Mouse (Mus musculus) bone marrow, adult 2 months (tissue): Measurements from ENCODE around the gene Ankrd63. TPM values are rescaled to one million over a fixed set of nuclear protein-coding genes. Genes with fewer than 3 reads are reported as not detected.

ENCODE experiments used
- H3K27ac ChIP-seq: fragments of 200-500 bp; 2 replicates; pipeline ENCODE4 v1.5.1; 2012; ENCODE audit warnings: low read depth, mild to moderate bottlenecking, control low read depth, inconsistent platforms, low read length; ENCODE audit not compliant: control insufficient read depth, poor library complexity, insufficient read depth
- H3K4me1 ChIP-seq: fragments of 200-500 bp; 2 replicates; pipeline ENCODE4 v1.6.1; 2011; ENCODE audit warnings: low read length; ENCODE audit not compliant: control insufficient read depth, insufficient read depth
- H3K4me3 ChIP-seq: fragments of 200-500 bp; replicated peaks from 2 replicates; pipeline ENCODE3; 2011; ENCODE audit warnings: mild to moderate bottlenecking, low read depth, low read length, control low read depth; ENCODE audit not compliant: control insufficient read depth
- CTCF ChIP-seq: fragments of 200-500 bp; IDR thresholded peaks from 2 replicates; pipeline ENCODE4 v1.5.1; 2011; ENCODE audit warnings: low read length, control low read depth; ENCODE audit not compliant: control insufficient read depth, insufficient read depth
- POLR2A ChIP-seq: fragments of 200-500 bp; IDR thresholded peaks from 2 replicates; pipeline ENCODE4 v1.6.1; 2011; ENCODE audit warnings: low read depth, mild to moderate bottlenecking, control low read depth, low read length, borderline replicate concordance; ENCODE audit not compliant: control insufficient read depth
- WGBS: fragments of 180-500 bp; shearing (Covaris S2); methylation state at CpG from one replicate; pipeline ENCODE4 v1.1.7; 2018; 5-methylcytosine and 5-hydroxymethylcytosine counted together
- polyA plus RNA-seq: library from polyadenylated mRNA; stranded (reverse); fragments of >200 nt; gene quantifications from 2 replicates; pipeline ENCODE4 v1.2.4, GENCODE M21; 2011; ENCODE audit warnings: low replicate concordance; ENCODE audit not compliant: missing spikeins, insufficient read depth, insufficient read length

Gene Ankrd63
- polyA plus RNA-seq, 1 experiment, result 0.92 TPM

- Histone ChIP-seq H3K4me1 (peaks cover 2% of the 10 kb centered on the region), H3K4me3 (no peak overlapping the region), H3K27ac (no peak overlapping the region)
- WGBS, result 35% methylated on average over 11 of the region's 11 CpGs
- TF ChIP-seq POLR2A (no peak), CTCF (peak; percentile 56)
These were observed 8.0 kb downstream of the Ankrd63 start for GRCm38 (mm10) chr2:118695677-118696232.

GRCm38 (mm10) chr2:118693370-118693966 lies 10.3 kb downstream of the Ankrd63 start:
- no peak overlapping the region for H3K4me3 ChIP-seq
- TF ChIP-seq POLR2A, result no peak
- TF ChIP-seq CTCF, result no peak
- H3K4me1 ChIP-seq, result no peaks in the 10 kb centered on the region; the same call in none of the 2 replicates
- H3K27ac ChIP-seq, result no peak overlapping the region
- 85% methylated on average over 19 of the region's 19 CpGs for WGBS

DNA sequence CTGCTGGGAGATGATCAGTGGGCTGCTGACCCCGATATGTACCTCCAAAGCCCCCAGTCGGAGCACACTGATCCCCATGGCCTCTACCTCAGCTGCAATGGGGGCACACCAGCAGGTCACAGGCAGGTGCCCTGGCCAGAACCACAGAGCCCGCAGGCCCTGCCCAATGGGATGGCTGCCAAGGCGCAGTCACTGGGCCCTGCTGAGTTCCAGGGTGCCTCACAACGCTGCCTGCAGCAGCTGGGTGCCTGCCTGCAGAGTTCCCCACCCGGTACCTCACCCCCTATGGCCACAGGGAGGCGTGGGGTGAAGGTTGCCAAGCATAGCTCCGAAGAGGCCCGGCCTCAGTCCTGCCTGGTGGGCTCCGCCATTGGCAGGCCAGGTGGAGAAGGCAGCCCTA lies 13.9 kb downstream of the Ankrd63 start:
- no peak overlapping the region for H3K27ac ChIP-seq
- no peaks in the 10 kb centered on the region; the same call in 1 of the 2 replicates for H3K4me1 ChIP-seq
- WGBS, result 65% methylated on average over 10 of the region's 10 CpGs
- no peak for TF ChIP-seq POLR2A
- no peak for TF ChIP-seq CTCF
- H3K4me3 ChIP-seq, result no peak overlapping the region

- no peak overlapping the region for H3K4me3 ChIP-seq
- H3K4me1 ChIP-seq, result no peaks in the 10 kb centered on the region
- no peak for TF ChIP-seq POLR2A
- no peak overlapping the region for H3K27ac ChIP-seq
- 83% methylated on average over 3 of the region's 3 CpGs for WGBS
These were observed 16.0 kb downstream of the Ankrd63 start for GRCm38 (mm10) chr2:118687791-118688190.

DNA sequence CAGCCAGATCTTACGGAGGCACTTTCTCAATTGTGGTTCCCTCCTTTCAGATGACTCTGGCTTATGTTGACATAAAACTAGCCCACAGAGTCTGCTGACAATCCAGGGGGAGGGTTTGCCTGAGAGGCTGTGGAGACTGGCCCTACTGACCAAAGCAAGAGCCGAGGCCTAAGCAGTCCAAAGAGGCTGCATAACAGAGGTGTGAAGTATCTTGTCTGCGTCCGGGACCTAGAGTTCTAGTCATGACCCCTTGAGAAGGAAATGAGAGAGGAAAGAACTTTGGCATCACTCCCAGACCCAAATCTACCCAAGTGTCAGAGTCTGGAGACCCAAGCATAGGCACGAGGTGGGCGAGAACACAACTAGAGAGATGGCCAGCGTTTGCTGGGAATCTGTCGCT lies 17.1 kb downstream of the Ankrd63 start:
- no peak for TF ChIP-seq POLR2A
- TF ChIP-seq CTCF, result no peak
- Histone ChIP-seq H3K4me3 (no peak overlapping the region), H3K27ac (no peak overlapping the region), H3K4me1 (no peaks in the 10 kb centered on the region; the same call in 1 of the 2 replicates)
- 46% methylated on average over 8 of the region's 8 CpGs for WGBS

- no peak for TF ChIP-seq POLR2A
- no peak for TF ChIP-seq CTCF
- Histone ChIP-seq H3K27ac (no peak overlapping the region), H3K4me1 (no peaks in the 10 kb centered on the region; the same call in 1 of the 2 replicates), H3K4me3 (no peak overlapping the region)
- 78% methylated on average over 4 of the region's 4 CpGs for WGBS
These were observed 18.7 kb downstream of the Ankrd63 start for GRCm38 (mm10) chr2:118685088-118685487.

GRCm38 (mm10) chr2:118682544-118683260 lies 21.1 kb downstream of the Ankrd63 start:
- Histone ChIP-seq H3K27ac (no peak overlapping the region), H3K4me3 (no peak overlapping the region), H3K4me1 (no peaks in the 10 kb centered on the region; the same call in 1 of the 2 replicates)
- WGBS, result 34% methylated on average over 8 of the region's 8 CpGs
- TF ChIP-seq POLR2A, result no peak
- no peak for TF ChIP-seq CTCF

DNA sequence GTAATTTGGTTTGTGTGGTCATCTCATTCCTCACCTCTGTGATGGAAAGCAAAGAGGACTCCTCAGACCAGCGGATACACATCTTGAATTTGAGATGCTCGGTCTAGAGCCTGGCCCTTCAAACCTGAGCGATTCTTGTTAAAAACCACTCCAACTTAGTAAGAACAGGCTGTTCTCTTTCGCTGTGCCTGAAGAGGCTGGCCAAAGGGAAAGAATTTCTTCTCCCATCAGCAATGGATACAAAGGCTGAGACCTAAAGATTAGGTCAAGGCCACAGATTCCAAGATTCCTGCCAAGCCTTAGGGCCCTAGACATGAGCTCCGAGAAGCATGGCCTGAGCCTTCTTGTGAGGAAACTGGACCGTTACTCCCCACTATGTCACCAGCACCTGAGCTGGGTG lies 22.8 kb downstream of the Ankrd63 start:
- Histone ChIP-seq H3K4me1 (no peaks in the 10 kb centered on the region; the same call in none of the 2 replicates), H3K4me3 (no peak overlapping the region), H3K27ac (no peak overlapping the region)
- no peak for TF ChIP-seq CTCF
- no peak for TF ChIP-seq POLR2A
- 85% methylated on average over 6 of the region's 6 CpGs for WGBS
